Mouse (Mus musculus) G1E (cell line): ENCODE results near the gene Depp1.

ENCODE experiments used
- CTCF ChIP-seq: IDR thresholded peaks from 2 replicates; pipeline ENCODE4 v1.5.1; 2012; ENCODE audit warnings: low read depth, low read length, inconsistent platforms, mixed read lengths
- GATA1 ChIP-seq: IDR thresholded peaks from 2 replicates; pipeline ENCODE4 v1.6.1; 2012; ENCODE audit warnings: borderline replicate concordance, low read length, inconsistent platforms, mixed read lengths
- GATA2 ChIP-seq: IDR thresholded peaks from 2 replicates; pipeline ENCODE4 v1.6.1; 2012; ENCODE audit warnings: low read depth, low read length, inconsistent platforms, borderline replicate concordance
- TAL1 ChIP-seq: conservative IDR thresholded peaks from 2 replicates; pipeline ENCODE4 v1.6.1; 2012; ENCODE audit warnings: low read depth, low read length, inconsistent platforms, mixed read lengths

DNA sequence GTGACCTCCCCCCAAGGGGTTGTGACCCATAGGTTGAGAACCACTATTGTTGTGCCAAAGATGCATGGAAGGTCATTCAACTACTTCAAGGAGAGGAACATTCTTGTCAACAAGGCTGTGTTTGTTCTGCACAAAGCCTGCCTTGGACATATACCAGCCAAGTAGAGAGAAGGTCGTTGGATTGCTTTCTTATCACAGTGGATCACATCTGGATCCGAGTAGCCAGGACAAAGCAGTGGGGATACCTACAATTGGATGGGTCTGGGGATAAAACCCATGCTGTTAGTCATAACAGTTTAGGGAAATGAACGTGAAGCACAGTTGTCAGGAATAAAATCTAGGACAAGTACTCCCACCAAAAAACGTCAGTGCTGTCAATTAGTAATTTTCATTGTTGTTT is 6.5 kb upstream of the Depp1 start:
- TF ChIP-seq CTCF (no peak), TAL1 (no peak), GATA1 (no peak), GATA2 (no peak)
